Mouse (Mus musculus): ENCODE data around the gene Kcnmb3.

Kcnmb3 gene

GRCm38 (mm10) chr3:32492097-32493090 lies at the start of gene Kcnmb3:
TSS of gene Kcnmb3 (minus strand) at chr3:32492231.
- DNase-seq (ENCODE audit: low read depth, low spot score), result no peak

GRCm38 (mm10) chr3:32538091-32538490 lies 46.1 kb upstream of the Kcnmb3 start:
- DNase-seq (ENCODE audit: low read depth, low spot score), result no peak

- DNase-seq (ENCODE audit: low read depth, low spot score), result no peak
These were observed 45.5 kb upstream of the Kcnmb3 start for GRCm38 (mm10) chr3:32537556-32537955.

DNA sequence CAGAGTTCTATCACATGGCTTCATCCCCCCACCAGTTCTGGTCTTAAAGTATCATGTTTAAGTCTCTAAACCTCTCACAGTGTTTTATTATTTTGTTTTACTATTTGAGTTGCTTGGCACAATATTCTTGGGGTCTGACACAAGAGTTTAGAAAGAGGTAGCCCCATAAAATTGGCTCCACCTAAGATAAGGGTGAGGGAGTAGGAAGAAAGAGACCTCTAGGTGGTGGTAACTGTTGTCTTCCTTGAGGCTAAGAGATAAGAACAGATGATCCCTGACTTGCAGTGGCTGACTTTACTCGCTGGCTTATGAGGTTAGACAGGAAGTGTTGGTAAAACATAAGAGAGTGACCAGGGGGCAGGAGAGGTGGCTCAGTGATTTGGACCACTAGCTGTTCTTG lies 43.7 kb upstream of the Kcnmb3 start:
- DNase-seq (ENCODE audit: low read depth, low spot score), result no peak

DNA sequence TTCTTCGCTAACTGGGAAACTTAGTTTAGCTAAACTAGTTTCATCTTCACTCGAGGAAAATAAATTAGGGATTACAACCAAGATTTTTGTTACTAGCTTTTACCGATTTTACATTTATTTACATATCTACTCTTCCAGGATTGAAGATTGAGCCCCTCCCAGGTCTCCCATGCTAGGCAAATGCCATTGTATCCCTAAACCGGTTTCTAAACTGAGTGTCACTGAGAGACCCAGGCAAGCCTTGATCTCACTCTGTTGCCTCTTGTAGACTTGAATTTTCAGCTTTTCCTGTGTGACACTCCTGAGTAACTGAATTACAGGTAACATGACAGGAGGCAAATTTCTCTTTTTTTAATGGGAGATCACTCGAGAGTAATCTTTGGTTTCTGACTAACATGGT lies 38.0 kb upstream of the Kcnmb3 start:
- DNase-seq (ENCODE audit: low read depth, low spot score), result peak; percentile 21

DNA sequence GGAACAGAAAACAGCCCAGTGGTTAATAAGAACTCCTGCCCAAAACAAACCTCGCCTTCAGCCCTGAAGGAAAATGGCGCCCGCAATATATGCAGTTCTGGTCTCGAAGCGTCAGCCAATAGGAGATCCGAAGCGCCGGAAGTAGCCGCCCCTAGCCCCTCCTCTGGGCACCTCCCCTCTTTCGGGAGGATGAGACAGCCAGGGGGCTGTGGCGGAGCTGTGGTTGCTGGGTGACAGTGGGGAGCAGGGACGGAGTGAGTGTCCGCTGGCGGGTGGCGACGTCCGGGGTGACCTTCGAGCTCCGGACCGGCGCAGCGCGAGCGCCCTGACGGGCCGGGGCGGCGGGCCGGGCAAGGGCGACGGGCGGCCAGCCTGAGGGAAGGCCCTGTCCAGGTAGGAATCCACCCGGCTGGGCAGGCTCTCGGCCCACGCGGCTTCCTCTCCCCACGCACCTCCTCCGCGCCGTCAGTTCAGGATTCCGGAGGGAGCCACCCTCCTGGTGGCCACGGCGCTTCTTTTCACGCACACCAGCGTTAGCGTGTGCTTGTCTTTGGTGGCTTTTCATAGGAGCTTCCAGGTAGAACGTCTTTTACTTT lies 37.4 kb upstream of the Kcnmb3 start, which contains the start of gene Mfn1:
TSS of gene Mfn1 (plus strand) at position 163 of the 596 bp plus-strand sequence.
- peak; percentile 96 for DNase-seq (ENCODE audit: low read depth, low spot score)

DNA sequence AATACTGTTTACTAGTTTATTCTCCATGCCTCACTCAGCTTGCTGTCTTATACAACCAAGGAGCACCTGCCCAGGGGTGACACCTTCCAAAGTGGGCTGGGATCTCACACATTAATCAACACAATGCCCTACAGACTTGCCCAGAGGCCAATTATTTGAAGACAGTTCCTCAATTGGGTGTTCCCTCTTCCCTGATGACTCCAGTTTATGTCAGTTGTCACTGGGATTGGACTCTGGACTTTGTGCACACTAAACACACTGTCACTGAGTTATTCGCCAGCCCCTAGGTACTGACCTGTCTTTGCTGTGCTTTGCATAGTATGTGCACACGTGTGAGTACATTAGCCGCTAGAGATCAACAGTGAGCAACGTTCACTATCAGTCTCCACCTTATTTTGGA lies 35.1 kb upstream of the Kcnmb3 start:
- no peak for DNase-seq (ENCODE audit: low read depth, low spot score)

DNA sequence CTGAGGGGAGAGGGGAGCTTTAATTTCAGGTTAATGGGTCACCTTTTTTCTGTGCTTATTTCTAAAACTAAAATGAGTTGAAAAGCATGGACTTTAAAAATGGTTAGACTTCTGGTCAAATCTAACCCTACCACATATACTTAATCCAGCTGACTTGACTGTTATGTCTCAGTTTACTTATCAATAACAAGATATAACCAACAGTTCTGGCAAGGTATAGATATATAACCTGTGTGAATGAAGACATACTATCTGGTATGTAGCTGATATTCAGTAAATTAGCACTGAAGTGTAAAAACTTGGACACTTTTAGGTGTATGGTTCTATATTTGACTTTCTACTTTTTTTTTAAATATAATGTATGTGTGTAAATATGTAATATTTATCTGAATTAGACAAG lies 21.5 kb upstream of the Kcnmb3 start:
- no peak for DNase-seq (ENCODE audit: low read depth, low spot score)

- DNase-seq (ENCODE audit: low read depth, low spot score), result no peak
These were observed 20.8 kb upstream of the Kcnmb3 start for GRCm38 (mm10) chr3:32512686-32513284.

DNA sequence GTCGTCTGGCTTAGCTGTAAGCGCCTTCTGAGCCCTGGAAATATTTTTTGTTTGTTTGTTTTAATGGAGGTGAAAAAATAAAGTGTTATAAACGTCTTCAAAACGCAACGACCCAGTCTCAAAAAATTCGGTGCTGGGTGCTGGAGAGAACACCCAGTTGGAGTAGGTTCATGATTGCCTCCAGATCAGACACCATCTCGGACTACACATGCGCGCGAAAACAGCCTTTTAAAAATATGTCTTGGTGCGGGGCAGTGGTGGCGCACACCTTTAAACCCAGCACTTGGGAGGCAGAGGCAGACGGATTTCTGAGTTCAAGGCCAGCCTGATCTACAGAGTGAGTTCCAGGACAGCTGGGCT lies 19.1 kb upstream of the Kcnmb3 start:
- DNase-seq (ENCODE audit: low read depth, low spot score), result peak; percentile 30

GRCm38 (mm10) chr3:32510375-32511190 lies 18.6 kb upstream of the Kcnmb3 start:
- DNase-seq (ENCODE audit: low read depth, low spot score), result peak; percentile 95

DNA sequence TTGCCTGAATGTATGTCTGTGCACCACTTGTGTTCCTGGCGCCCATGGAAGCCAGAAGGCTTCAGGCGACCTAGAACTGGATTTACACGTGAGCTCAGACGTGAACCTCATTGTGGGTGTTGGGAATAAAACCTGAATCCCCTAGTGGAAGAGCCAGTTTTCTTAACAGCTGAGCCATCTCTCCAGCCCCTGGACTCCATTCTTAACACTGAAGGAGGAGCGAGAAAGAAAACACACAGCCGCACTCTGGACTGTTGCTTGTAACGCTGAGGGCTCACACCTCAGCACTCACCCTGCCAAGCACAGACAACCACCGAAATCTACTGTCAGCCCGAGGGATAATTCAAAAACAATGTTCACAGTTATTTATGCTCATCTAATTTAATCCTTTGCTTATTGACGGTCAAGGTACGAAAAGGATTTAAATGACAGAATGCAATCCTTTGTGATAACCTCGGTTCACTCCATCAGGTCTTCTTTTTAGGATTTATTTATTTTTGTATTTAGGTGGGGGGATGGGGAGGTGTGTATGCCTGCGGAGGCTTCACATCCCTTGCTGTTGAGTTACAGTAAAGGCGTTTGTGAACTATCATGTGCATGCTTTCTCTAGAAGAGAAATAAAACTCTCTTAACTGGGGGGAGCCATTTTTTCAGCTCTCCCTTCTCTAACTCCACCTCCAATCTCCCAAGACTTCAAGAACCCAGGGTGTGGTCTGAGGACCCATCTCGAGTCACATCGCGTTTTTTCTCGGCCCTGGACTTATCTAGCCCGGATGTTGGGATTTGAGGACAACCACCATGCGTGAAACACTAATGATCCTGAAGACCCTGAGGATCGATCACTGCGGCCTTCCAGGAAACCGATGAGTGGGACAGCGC lies 17.7 kb upstream of the Kcnmb3 start, which contains the start of gene Zfp639:
TSS of gene Zfp639 (plus strand) at position 764 of the 879 bp plus-strand sequence.
- DNase-seq (ENCODE audit: low read depth, low spot score), result peak; percentile 90

DNA sequence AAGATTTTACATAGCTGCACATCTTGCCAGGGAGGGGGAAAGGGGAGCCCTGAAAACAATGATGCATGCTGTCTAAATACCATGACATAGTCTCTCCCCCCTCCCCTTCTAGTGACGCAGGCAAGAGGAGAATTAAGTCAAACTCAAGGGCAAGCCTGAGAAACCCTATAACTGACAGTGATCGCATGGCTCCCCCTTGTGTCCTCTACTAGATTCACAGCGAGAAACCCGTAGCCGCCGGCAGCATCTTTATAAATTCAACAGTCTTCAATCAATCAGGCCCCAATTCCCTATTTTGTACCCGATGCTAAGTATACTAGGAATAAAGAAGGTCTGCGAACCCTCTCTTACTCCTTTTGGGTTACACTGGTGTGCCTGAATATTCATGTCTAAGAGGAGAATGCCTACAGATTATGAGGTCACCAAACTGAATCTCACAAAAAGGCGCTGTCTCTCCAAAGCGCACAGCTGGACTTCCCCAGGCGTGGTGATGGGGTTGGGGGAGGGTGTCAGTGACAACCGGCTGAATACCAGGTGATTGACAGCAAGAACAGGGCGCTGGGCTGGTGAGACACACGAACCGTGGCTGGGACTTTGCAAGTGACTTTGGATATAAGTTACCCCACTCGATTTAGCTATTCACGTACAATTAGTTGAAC lies 16.8 kb upstream of the Kcnmb3 start:
- DNase-seq (ENCODE audit: low read depth, low spot score), result peak; percentile 73

DNA sequence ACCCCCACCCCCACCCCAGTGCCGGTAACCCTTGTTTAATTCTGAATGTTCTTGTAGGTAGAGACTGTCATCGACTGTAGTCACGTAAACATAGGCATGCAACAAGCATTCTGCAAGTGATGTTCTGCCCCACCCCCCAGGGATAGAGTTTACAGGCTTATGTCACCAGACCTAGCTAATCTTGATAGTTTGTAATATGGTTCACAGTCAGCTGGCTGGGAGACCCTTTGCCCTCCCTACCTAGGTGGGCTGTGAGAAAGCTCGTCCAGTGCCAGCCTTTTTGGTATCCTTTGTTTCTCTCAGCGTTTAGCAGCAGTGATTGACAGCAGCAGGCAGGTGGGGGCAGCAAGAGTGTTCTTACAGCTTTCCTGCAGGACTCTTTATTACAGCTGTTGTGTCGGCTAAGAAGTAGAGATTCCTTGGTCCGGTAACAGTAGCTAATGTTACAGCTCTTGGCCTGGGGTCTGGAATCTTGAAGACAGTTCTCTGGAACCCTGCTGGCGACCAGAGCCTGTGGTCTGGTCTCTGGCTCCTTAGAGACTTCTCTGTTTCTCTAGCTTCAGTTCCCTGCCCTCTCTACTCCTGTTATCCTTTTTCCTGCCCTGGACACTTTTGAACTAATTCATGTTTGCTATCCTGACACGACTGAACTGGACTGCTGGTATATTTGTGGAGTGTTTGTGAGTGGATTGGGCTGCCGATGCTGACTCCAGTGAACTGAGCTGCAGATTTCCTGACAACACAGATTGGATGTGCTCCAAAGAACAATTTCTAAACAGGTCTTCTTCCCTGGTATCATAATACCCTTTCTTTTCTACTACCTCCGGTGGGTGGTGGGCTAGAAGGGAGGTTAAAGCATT lies 14.6 kb upstream of the Kcnmb3 start:
- DNase-seq (ENCODE audit: low read depth, low spot score), result no peak

- DNase-seq (ENCODE audit: low read depth, low spot score), result no peak
These were observed 13.8 kb upstream of the Kcnmb3 start for GRCm38 (mm10) chr3:32505841-32506240.

GRCm38 (mm10) chr3:32500346-32500745 lies 8.3 kb upstream of the Kcnmb3 start:
- no peak for DNase-seq (ENCODE audit: low read depth, low spot score)

- no peak for DNase-seq (ENCODE audit: low read depth, low spot score)
These were observed 4.7 kb upstream of the Kcnmb3 start for GRCm38 (mm10) chr3:32496711-32497070.

- no peak for DNase-seq (ENCODE audit: low read depth, low spot score)
These were observed 4.1 kb upstream of the Kcnmb3 start for GRCm38 (mm10) chr3:32495856-32496710.
